Mouse (Mus musculus) kidney, postnatal 4 days (tissue): Measurements from ENCODE around the gene Sgcd.
"Not testable (repeated sequence)": the region's sequence is repeated elsewhere in the genome, so short reads cannot be mapped to it uniquely, and the experiment has no call there.

ENCODE experiments used
- DNase-seq, 2 experiments: peaks; one replicate each; pipeline ENCODE4 v3.0.0; 2021; ENCODE audit warnings: mixed read lengths in 2 of 2

The Sgcd gene

DNA sequence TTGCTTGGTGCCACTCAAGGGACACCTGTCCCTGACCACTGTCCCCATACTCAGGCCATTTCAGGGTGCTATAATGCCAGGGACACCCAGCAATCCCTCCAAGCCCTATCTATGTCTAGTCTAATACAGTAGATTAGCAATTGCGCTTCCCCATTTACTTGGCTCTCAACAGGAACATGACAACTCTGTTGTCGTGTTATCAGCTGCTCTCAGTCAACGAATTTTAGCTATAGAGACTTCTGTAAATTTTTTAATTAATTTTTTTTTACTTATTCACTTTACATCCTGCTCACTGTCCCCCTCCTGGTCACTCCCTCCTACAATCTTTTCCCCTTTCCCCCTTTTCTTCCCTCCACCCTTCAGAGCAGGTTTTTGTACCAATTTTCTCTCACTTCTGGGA, 542.4 kb downstream of the Sgcd start:
- no peak for DNase-seq

DNA sequence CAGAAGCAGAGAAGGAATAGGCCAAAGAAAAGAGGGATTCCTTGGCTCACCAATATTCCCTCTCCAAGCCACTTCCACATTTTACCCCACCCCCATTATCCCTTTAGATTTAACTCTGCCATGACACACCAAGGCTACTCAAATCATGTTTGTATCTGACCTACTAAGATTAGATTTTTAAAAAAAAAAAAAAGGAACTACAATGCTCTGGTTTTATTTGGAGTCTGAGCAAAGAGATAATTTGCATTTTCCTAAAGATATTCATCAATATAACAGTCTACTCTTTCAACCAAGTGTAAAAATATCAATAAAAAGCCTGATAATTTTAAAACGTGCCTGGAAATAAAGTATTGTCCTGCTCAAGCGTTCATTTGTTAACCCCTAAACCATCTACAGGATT, 543.1 kb downstream of the Sgcd start:
- no peak for DNase-seq

DNA sequence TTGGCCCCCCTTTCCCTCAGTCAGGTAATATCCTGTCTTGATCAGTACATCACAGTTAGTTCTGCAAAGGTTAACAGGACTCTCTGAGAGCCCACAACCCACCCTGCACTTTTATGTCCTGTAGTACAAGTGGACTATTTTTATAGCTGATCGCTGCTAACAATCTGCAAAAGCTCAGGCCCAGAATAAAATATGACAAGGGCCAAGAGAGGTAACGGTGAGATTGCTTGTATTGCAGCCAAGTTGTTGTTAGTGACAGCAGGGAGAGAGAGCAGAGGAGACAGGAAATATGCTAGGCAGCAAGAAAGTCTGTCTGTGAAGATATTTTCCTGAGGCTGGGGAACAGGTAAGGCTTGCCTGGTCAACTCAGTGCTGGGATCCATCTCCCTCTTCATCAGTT, 546.5 kb downstream of the Sgcd start:
- no peak for DNase-seq

DNA sequence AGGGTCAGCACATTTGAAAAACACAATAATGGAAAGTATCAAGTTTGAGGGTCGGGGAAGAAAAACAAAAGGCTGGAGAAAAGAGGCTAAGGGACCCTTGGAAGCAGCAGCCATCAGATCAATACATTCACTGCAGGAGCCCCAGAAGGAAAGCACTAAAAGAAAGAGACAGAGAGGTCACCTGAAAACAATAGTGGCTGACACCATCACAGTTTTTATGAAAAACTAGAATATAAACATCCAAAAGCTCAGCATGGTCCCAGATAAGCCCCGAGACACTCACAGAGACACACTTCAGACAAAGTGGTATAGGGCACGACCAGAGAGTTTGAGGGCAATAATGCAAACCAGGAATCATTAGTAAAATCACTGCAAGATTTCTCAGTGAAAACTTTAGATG, 589.2 kb downstream of the Sgcd start:
- no peak for DNase-seq

DNA sequence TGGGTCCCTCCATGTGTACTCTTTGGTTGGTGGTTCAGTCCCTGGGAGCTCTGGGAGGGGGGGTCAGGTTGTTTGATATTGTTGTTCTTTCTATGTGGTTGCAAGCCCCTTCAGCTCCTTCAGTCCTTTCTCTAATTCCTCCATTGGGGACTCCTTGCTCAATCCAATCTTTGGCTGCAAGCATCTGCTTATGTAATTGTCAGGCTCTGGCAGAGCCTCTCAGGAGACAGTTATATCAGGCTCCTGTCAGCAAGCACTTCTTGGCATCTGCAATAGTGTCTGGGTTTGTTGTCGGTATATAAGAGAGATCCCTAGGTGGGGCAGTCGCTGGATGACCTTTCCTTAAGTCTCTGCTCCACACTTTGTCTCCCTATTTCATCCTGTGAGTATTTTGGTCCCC, 598.0 kb downstream of the Sgcd start:
- DNase-seq: not testable (repeated sequence)

DNA sequence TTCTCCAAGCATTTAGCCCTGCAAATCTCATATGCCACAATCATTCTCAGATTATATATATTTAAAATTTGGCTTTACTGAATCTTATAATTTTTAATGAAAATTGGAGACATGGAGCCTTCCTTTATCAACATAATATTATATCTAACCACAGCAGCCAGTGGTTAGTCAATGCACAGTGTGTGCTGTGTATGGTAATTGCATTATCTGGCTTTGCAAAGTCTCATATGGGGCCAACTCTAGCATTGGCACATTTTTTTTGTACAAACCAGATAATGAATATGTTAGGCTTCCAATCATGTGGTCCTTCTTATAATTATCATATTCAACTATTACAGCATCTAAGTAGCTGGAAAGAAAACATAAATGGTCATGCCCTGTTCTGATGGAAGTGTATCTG, 599.4 kb downstream of the Sgcd start:
- DNase-seq: no peak

DNA sequence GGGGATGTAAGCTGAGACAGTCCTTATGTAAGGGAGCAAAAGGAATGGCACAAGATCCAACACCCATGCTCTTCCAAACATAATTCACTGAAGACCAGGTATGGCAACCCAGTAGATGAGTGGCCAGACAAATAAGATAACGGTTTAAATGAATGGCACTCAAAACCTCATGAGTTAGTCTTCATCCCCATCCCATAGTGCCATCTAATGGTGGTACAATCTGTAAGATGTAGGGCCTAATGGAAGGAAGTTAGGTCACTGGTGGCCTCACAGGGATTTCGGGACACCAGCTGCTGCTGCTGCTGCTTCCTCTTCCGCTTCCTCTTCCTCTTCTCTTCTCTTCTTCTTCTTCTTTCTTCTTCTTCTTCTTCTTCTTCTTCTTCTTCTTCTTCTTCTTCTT, 601.0 kb downstream of the Sgcd start:
- DNase-seq: no peak

DNA sequence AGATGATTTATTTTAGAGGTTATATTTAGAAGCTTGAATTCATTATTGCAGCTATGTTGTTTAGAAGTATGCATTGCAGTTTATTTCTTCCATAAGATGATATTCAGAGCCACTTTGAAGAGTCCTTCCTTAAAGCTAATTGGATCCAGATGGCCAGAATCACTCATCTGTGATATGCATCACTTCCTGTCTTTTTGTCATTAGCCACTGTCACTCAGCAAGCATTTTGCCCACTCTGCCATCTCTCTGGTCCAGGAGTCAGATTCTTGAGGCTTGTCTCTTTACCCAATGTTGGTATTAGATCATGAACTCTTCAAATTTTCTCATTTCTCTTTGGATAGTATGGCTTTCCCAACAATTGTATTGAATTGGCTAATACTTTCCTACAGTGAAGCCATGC, 602.6 kb downstream of the Sgcd start:
- no peak for DNase-seq

DNA sequence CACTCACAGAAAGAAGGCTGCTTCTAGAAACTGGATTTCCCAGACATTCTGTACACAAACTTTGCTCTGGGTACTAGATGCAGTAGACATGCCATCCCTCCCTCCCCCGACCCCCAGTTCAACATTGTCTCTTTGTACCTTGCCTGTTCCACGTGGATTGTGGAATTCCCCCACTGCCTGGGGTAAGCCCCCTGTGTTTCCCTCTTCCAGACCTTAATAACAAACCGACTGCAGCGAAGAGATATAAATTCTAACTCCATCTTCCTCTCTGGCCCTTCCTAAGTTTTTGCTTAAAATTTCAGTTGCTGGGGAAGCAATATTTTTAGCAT, 609.2 kb downstream of the Sgcd start:
- DNase-seq: no peak

DNA sequence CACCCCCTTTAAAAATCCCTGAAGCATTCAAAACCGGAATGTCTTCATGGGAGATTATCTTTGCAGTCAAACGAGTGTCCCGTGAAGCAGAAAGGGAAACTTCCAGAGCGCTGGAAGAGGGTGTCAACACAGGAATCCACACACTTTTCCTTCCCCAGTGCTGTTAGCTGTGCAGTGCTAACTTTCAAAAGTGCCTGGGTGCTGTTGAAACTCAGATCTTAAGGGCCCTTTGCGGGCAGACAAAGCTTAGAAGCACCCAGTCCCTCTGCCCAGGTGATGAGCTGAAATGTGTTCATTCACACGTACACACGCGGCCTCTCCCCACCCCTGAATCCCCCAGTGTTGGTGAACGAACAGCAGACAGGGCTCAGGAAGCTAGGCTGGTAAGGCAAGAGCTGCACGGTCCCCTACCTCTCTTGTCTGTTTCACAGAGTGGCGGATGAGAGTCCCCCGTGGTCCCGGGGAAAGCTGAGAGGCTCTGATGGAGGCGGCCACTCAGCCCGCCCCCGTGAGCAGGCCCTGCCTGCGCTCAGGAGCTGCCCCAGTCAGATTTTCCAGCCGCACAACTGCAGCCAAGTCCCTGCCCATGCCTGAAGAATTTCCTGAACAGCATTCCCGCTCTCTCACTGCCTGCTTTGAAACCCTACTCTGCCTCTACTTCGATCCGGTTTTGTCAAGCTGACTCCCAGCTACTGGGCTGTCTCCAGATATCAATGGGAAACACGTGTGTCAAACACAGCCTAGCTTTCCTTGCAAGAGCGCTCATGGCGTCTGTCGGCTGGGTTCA, 609.7 kb downstream of the Sgcd start:
- DNase-seq: peak; percentile 63 to 70

DNA sequence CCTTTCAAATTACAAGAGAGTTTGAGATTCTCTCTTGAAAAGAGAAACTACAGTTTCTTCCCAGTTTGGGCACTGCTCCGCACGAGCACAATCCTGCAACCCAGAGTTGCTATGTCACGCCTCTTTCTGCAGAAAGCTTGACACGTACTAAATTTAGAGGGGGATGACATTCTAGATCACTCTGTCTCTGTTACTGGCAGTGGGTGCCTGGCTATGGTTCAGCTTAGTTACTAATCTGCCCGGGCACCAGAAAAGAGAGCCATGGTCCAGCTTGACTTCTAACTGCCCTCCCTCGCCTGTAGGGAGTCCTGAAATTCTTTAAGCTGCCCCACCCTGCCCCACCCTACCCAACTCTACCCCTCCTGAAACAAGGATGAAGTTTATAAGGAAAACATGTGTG, 611.3 kb downstream of the Sgcd start:
- no peak for DNase-seq

DNA sequence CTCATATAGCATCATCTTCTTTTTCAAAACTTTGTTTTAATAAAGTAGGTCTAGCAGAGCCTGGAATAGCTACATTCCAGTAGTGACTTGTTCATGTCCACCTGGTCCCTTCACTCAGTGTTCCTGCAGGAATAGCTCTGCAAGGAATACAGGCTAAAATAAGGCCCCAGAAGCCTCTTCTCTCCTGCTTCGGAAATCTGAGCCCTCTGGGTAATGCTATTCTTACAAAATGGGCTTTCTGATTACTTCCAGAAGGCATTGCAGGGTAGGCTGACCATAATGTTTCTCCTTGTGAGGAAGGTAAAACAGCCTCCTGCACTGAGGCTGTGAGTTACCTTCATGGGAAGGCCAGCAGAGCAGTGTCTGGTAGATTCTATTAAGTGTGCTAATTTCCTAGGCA, 611.9 kb downstream of the Sgcd start:
- no peak for DNase-seq

DNA sequence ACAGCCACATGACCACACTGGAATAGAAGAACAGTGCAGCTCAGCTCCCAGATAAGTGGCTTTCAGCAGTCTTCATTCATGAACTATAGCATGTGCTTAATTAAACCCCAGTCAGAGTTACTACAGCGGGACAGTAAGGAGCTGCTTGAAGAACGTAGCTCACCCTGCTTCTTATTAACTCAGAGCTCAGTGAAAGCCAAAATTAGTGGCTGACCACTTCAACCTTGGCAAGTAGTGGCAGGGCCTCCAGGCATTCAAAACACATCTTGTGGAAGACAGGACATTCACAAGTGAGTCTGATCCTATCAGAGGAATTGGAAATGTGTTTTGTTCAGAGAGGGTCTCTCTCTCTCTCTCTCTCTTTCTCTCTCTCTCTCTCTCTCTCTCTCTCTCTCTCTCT, 617.2 kb downstream of the Sgcd start:
- no peak for DNase-seq

DNA sequence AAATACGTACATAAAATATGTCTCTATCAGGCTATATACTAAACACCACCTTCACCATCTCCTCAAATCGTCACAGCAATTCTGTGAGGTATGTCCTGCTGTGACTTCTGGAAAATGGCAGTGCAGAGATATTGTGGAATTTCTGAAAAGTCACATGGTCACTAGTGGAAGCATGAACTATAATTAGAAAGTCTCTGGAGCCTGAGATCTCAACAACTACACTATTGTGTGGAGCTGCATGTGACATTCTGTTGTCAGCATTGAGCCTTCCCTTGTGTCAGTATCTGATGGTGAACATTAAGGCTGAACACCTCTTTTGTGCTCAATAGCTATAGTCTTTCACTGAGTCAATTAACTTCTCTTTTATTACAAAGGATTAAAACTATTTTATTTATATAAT, 637.2 kb downstream of the Sgcd start:
- no peak for DNase-seq

DNA sequence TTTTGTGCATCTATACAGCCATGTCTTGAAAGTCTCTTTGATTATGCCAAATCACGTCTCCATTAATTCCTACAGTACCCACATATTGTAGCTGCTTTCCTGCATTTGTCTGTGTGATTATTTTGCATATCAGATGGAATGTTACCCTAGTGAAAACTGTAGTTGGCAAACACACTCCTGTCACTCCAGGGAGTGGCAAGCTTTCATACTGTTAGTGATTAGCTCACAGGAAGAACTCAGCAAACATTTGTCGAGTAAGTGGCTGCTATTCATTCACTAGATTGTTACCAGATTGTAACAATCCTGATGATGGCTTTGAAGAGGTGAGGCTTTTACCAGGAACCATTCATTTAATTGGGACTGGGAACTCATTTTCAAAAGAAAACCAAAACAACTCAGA, 645.3 kb downstream of the Sgcd start:
- no peak for DNase-seq

DNA sequence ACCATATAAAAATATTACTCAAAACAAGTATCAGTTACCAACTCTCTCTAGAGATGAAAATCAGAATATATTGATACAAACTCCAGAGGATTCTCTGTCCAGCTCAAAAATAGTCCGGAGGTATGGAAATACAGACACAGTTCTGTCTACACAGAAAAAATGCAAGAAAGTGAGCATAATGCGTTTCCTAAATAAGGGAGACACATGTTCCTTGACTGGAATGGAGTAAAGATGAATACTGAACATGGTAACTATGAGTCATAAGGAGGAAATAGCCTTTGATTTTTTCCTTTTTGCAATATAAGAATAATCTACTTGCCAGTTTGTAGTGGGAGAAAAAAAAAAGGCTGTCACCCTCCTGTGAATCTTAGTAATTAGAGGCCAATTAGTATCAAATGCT, 655.1 kb downstream of the Sgcd start:
- no peak for DNase-seq

DNA sequence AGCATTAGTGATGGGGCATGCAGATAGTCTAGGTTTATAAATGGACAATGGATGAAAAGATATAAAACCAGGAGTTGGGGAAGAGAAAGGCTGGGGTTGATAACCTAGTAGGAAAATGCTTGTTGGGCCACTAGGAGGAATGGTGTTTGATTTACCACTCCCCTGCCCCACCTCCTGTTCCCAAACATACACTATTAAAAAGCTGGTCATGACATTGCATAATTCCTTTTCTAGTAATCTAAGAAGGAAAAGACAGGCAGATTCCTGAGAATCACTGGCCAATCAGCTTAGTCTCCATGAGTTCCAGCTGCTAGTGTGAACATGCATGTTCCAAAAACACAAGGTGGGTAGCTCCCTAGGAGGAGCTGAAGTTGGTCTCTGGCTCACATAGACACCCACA, 683.2 kb downstream of the Sgcd start:
- no peak for DNase-seq

DNA sequence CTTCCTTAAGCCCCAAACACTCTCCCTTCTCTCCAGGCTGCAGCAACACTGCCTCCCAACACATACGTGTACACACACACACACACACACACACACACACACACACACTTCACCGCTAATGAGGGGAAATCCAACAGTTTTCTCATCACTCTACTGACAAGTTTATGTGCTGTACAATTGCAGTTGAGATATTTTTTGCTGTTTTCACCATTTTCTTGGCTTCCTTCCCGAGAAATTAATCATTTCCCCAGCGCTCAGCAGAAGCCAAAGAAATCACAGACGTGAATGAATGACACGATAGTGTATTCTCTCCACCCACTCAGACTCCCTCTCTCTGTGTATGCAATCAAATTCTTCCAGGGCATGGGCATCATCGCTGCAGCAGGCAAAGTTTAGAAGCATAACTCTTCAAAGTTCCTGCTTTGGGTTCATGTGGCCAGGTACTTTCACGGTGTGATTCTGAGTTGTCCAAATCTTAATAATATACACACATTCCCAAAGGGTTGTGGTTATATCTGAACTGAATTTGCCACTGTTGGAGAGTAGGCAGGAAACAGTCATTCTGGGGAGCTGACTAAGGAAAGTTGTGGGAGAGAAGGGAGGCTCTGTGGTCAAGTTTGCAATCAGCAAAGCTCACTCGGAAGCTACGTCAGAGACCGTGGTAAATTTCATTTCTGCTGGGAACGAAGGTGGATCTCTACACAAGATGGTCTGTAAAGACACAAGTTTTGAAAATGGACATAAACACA, 683.9 kb downstream of the Sgcd start:
- DNase-seq: peak; percentile 33 to 52

DNA sequence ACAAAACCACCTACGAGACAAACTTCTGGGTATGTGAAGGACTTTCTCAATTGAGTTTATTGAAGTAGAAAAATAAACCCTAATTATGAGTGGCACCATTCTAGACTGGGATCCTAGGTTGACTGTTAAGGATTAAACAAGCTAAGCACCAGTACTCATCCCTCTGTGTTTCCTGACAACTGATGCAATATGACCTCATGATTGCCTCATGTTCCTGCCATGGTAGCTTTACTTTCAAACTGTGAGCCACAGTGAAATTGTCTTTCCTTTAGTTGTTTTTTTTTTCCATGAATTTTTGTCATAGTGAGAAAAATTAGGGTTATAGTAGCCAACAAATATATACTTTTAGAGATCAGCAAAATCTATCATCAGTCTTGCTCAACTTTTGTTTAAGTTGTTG, 689.0 kb downstream of the Sgcd start:
- DNase-seq: no peak

DNA sequence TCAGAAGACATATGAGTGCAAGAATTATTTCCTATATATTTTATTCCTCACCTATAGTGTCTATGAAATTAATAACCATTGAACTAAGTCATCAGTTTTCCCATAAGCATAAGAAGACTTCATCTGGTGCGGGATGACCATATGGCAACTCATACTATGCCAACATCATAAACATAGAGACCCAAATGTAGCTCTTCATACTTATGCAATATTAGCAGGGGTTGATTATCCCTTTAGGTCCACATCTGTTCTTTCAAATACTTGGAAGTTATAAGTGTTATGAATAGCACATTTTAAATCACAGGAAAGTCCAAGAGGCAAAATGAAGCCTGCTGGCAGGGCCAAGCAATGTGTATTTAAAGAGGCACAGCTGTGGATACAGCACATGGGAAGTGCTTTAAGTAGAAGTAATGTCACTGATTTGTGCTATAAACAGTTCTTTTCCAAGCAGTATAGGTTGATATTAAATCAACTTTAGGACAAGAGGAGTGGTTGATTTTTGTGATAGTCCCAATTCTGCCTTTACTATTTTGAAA, 690.9 kb downstream of the Sgcd start:
- DNase-seq: no peak

DNA sequence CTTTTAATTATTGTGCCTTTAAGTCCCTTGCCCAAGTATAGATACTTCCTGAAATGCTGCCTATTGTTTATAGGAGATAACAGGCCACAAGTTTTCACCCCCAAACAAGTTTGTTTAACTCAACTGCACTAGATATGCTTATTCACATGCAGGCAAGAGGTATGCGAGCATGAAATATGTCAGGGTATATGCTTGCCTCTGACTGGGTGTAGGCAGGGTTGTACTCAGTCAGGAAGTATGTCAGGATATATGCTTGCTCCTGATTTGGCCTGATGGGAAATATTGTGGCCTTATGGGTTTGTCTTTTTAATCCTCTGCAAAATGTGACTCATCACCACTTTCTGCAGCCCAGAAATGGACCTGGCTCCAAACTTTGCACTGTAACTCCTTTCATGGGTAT, 694.0 kb downstream of the Sgcd start:
- DNase-seq: no peak

DNA sequence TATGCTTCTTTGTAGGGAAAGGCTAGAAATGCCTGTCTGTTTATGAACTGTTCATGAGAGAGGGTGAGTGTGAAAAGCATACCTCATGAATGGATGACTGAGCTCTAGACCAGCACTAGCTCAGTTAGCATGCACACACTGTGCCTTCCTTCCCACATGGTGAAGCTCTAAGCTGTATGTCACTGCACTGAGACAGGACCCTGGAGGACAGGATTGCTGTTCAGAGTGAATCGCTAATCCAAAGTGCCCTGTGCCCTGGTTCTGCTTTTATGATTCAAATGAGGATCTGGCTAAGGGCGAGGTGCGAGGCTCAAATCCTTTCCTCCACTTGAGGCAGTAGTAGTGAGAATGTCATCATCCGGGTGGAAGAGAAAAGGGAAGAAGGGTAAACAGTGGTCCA, 712.2 kb downstream of the Sgcd start:
- DNase-seq: no peak

DNA sequence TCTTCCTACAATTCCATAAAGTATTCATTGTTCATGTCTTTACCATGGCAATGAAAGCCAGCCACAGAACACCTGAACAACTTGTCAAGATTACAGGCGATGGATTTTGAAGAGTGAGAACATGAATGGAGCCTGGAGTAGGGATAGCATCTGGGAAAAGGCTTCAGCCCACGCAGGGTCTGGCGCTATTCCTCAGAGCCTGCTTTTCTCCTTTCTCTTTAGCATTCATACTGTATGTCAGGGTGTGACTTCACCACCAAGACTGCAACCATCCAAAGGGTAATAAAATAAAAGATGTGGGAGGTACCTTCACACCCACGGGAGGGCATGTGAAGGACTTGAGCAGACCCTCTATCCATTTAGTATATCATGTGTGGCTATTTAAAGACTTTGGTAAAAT, 720.2 kb downstream of the Sgcd start:
- DNase-seq: no peak

DNA sequence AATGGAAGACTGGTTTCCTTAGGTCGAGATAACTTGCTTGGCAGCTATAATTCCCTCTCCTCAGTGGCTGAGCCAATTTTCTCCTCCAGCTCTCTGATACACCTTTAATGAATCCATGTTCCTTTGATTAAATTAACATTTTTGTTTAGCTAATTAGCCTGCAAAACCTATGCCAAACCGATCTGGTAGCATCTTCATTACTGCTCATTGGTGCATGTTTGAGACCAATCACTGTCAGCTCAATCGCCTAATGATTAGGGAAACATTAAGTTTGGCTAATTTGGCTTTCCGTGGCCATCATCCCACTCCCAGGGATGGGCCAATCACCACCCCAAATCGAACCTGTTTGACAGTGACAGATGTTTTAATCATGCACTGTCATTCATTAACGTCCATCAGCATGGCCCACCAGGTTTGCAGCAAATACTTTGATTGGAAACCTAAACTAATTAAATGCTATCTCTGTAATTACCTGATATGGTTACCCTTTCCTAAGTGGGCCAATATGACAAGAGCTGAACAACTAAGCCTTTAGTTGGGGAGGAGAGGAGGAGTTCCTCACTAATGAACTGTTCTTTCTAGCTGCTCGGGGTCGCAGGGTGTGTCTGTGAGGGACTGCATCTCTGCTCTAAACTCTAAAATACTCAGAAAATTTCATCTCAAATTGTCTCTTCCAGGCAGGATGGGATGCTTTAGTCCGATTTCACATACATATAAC, 724.3 kb downstream of the Sgcd start:
- DNase-seq: no peak
